Mouse (Mus musculus): ENCODE measurements around the gene H2al1e.
"Not testable (repeated sequence)": the region's sequence is repeated elsewhere in the genome, so short reads cannot be mapped to it uniquely, and the experiment has no call there.

DNA sequence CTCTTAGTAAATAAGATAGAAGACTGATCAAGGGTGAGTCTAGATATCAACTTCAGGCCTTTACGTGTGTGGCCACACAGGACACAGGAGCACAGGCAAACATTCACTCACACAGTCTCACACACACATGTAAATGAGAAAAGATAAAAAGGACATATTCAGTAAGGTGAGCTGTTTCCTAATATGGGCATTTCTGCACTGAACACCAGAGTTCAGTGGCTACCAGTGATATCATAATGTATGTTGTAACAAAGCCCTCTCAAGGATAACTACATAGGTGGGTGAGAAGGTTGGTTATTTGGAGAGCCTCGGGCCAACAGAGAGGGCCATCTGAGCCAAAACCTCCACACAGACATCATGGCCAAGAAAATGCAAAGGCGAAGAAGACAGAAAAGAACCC lies at the start of gene H2al1e:
- not testable (repeated sequence) for TF ChIP-seq EP300, CTCF (IDR thresholded peaks at IDR 0.05; ENCODE audit: low read depth)
